Mouse (Mus musculus) lung, postnatal 0 days (tissue): ENCODE measurements around the gene 1700080O16Rik.

Experiments
- CTCF ChIP-seq: IDR thresholded peaks from 2 replicates; pipeline ENCODE4 v1.5.1; 2016; ENCODE audit warnings: antibody characterized with exemption, mild to moderate bottlenecking
- EP300 ChIP-seq: IDR thresholded peaks from 2 replicates; pipeline ENCODE4 v1.6.1; 2016; ENCODE audit warnings: antibody characterized with exemption, mild to moderate bottlenecking, control low read depth

- TF ChIP-seq CTCF (no peak), EP300 (no peak)
Measured at GRCm38 (mm10) chrX:52017660-52018059, 45.1 kb upstream of the 1700080O16Rik start.
